Mouse (Mus musculus) gastrocnemius, postnatal 36 days (tissue): ENCODE measurements around the gene Cdkn2b. TPM values are rescaled to one million over a fixed set of nuclear protein-coding genes. Genes with fewer than 3 reads are reported as not detected.

Experiments used
- DNase-seq, 2 experiments: peaks; one replicate each; pipeline ENCODE4 v3.0.0; 2022
- intact Hi-C: fragments of 180-260 bp; cut with DNase I; formaldehyde crosslinking; loops from one replicate; pipeline ENCODE4 v1.15.1; 2025
- long read RNA-seq, 2 experiments: library from polyadenylated mRNA; stranded (forward); transcript quantifications; one replicate each; pipeline ENCODE4 v2.0.0; 2021
- total RNA-seq, 2 experiments: library from RNA; stranded (reverse); gene quantifications; 2 replicates each; pipeline ENCODE4 v1.2.3; 2021

Cdkn2b gene
- 1 to 10 TPM in 1 of 2 experiments, under 1 TPM in 1; 0.31 to 1.3 TPM for total RNA-seq
- long read RNA-seq, experiment 1, partial matches to known transcripts: 0 of 2 reads
- long read RNA-seq, experiment 1, other reads (novel, unspliced or antisense): 1 of 2 reads
- long read RNA-seq, experiment 2, partial matches to known transcripts: 0 of 1 reads
- long read RNA-seq, experiment 2, other reads (novel, unspliced or antisense): 1 of 1 reads

GRCm38 (mm10) chr4:89310491-89311254, at the start of gene Cdkn2b:
Cdkn2b (minus strand) TSS chr4:89311039.
- peak; percentile 85 to 88 for DNase-seq
- intact Hi-C loops: no loop called here

- intact Hi-C loops: no loop called here
- no peak for DNase-seq
Observed at GRCm38 (mm10) chr4:89360349-89360748, 49.5 kb upstream of the Cdkn2b start.

DNA sequence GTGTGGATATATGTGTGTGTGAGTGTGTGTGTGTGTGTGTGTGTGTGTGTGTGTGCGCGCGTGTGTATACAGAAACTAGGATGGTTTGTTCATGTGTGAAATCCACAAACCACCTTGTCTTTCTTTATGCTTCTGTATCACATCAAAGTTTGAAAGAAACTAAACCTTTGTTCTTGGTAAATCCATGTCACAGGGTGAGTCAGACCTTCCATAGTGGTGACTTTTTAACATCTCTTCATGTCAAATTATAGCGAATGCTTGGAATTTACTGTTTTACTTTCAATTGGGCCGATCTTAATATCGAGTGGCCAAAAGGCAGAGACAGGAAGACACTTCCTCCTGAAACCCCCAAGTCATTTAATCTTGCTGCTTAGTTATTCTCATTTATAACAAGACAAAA, 48.7 kb upstream of the Cdkn2b start:
- intact Hi-C loops: no loop called here
- no peak for DNase-seq

GRCm38 (mm10) chr4:89353935-89354334, 43.1 kb upstream of the Cdkn2b start:
- DNase-seq: no peak
- intact Hi-C loops: no loop called here

DNA sequence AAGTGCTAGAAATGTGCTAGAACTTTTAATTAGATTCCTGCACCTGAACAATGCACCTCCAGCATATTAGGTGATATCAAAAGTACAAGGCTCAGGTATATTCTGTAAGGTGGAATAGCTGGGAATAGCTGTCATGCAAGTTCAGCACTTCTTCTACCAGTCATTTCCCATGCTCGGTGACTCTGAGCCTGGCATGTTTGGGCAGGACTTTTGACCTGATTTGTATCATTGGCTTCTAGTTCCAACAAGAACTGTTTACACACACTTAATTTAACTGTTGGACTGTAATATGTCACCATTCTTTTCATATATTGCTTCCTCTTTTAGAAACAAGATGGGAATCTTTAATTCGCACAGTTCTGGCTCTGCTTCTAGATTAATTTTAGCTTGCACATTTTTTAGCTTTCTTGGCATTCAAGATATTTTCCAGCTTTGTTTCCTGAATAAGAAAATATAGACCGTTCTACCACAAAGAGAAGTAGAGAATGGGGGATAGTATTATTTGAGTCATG, 42.3 kb upstream of the Cdkn2b start:
- intact Hi-C loops: no loop called here

GRCm38 (mm10) chr4:89351474-89351873, 40.6 kb upstream of the Cdkn2b start:
- intact Hi-C loops: no loop called here

More for the DNA sequence above, 42.3 kb upstream of the Cdkn2b start:
- DNase-seq: no peak

GRCm38 (mm10) chr4:89350938-89351451, 40.2 kb upstream of the Cdkn2b start:
- intact Hi-C loops: no loop called here
- DNase-seq: no peak

More at GRCm38 (mm10) chr4:89351474-89351873, 40.6 kb upstream of the Cdkn2b start:
- no peak for DNase-seq

- DNase-seq: no peak
- intact Hi-C loops: no loop called here
Observed at GRCm38 (mm10) chr4:89350391-89350790, 39.6 kb upstream of the Cdkn2b start.

DNA sequence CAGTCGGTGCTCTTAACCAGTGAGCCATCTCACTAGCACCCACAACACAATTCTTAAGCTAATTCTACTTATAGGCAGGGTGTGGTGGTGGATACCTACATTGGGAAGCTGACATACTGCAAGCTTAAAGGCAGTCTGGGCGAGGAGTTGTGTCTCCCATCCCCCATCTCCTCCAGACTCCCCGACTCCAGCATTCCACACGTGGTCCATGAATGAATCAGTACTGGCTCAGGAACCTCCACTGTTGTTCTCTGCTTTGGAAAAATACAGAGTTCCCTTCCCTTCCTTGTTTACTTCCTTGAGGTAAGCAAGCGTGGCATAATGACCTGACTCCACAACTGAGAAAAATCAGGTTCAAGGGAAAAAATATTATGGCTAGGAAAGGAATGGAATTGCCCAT, 38.0 kb upstream of the Cdkn2b start:
- intact Hi-C loops: no loop called here

DNA sequence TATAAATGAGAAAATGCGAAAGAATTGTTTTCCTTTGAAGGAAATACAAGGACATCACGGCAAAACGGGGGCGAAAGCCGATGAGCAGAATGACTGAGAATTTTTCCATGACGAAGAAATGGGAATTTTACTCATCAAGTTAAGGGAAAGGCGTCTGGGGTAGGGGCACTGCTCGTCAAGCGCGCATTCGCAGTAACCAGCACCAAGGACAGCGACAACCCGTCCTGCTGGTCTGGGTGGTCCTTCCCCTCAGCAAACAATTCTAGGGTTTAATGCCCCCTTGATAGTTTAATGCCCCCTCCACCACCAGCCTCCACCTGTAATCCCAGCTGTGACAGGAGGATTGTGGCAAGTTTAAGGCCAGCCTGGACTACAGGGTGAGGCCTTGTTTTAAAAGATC, 2.6 kb upstream of the Cdkn2b start:
- intact Hi-C loops: no loop called here
- no peak for DNase-seq

More for the DNA sequence above, 38.0 kb upstream of the Cdkn2b start:
- no peak for DNase-seq

GRCm38 (mm10) chr4:89309996-89310395, 843 bp downstream of the Cdkn2b start:
- intact Hi-C loops: no loop called here
- DNase-seq: no peak

GRCm38 (mm10) chr4:89308001-89308400, 2.8 kb downstream of the Cdkn2b start:
- DNase-seq: no peak
- intact Hi-C loops: no loop called here

DNA sequence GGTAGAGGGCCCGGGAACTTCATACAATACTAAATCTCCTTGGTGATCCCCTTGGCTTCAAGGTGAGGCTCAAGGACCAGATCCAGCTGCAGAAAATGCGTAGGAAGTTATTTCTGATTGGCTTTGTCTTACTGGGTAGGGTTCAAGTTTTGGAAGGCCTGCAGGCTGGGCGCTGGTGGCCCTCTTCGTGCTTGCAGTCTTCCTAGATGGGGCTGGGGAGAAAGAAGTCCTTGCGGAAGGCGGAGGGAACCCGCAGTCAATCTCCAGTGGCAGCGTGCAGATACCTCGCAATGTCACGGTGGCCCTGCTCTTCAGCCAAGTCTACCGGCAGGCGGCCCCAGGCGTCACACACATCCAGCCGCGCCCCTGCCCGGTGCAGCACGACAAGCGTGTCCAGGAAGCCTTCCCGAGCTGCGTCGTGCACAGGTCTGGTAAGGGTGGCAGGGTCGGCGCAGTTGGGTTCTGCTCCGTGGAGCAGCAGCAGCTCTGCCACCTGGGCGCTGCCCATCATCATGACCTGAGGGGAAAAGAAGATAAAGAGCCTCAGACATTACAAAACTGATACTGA, 4.0 kb downstream of the Cdkn2b start:
- intact Hi-C loops: no loop called here
- DNase-seq: no peak

- no peak for DNase-seq
- intact Hi-C loops: no loop called here
Observed at GRCm38 (mm10) chr4:89305691-89306090, 5.1 kb downstream of the Cdkn2b start.

- intact Hi-C loops: no loop called here
- DNase-seq: no peak
Observed at GRCm38 (mm10) chr4:89303281-89303995, 7.4 kb downstream of the Cdkn2b start.

DNA sequence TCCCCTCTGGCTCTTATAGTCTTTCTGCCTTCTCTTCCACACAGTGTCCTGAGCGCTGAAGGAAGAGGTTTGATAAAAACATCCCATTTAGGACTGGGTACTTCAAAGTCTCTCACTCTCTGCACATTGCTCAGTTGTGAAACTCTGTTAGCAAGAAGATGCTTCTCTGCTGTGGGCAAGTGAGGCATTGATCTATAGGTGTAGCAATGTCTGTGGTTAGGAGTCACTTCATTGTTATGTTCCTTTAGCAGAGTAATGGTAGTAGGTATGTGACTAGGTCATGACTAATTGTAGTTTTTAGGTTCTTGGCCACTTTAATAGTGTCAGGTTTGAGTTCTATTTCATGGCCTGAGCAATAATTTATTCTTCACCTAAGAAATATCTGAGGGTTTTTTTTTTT, 8.7 kb downstream of the Cdkn2b start:
- DNase-seq: no peak
- intact Hi-C loops: no loop called here

GRCm38 (mm10) chr4:89299721-89300120, 11.1 kb downstream of the Cdkn2b start:
- intact Hi-C loops: no loop called here
- no peak for DNase-seq

DNA sequence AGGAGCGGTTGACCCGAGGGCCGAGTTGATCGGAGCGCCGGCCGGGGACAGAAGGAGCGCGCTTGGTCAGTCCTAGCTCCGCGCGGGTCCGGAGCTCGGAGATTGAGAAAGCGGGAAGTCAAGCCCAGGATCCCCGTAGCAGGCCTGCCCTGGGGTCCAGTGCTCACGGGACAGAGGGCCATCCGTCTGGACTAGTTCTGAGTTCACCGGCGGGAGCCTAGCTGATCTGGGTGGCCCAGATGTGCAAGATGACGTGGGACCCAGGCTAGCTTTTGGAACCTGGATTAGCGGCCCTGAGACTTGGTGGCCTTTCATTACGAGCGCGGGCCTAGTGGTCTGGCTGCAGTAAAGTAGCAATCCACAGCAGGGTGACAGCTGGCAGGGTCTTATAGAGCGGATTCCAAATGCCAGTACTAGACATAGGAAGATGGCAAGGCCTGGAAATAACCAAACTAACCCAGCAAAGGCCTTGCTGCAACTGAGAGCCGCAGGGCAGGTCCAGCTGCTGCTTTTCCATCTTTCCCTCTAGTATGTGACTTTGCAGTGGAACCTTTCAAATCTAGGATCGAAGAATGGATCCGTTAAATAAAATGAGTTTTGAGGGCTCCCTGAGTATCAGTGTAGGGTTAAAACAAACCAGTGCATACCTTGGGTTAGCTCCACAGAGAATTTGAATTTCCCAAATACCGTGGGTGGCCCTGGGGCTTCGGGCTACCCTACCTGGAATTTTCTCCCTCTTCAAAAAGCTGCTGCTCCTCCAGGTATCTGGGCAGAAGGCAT, 15.2 kb downstream of the Cdkn2b start:
- DNase-seq: peak in 1 of 2 experiments; percentile 23
- intact Hi-C loops: no loop called here

DNA sequence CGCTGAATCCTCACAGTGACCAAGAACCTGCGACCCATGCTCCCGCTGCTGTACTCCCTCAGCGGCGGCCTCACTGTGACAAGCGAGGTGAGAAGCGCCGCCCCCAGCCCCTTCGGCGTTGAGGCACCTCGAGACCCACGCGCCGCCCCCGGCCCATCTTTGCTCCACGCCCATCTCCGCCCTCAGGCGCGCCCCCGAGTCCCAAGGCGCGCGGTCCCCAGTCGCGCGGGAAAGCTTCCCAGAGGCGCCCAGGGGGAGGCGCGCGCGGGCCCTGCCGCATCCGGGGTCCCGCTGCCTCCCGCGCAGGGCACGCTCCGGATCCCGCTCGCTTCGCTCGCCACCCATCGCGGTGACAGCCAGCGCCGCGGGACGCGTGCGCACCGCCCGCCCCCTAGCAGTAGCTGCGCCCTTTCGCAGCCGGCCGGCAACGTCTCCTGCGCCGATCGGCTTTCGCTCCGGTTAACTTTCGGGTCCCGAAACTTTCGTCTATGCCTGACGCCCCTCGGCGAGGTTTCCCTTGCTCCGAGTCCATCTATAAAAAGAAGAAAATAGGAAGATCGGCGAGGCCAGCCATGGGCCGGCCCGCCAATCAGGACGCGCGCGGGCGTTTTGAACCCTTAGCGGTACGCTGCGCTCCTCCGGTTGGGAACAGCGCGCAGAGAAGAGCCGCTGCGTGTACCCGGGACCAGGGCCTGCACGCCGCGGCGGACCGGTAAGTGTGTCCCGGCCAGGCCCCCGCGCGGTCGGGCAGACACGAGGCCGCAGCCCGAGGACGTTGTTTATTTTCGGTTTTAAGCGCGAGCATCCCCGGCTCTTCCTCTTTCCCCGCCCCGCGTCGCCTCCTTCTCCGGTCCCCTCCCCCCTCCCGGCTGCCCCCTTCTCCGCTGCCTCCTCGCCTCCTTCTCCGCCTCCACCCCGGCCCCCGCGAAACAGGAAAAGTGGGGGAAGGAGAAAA, 16.1 kb downstream of the Cdkn2b start, which contains the start of gene Cdkn2a:
TSS of gene Cdkn2a (minus strand) at position 168 of the 955 bp plus-strand sequence.
- DNase-seq: peak; percentile 31 to 59
- intact Hi-C loops: loop anchor here (5.0 kb wide), 2 partner anchors 147 to 228 kb away; no protein-coding TSS in a partner anchor
